Mouse (Mus musculus) monocyte, adult 5-6 weeks (primary cell): Measurements from ENCODE around the gene Fth1. TPM values are rescaled to one million over a fixed set of nuclear protein-coding genes. Genes with fewer than 3 reads are reported as not detected.

Experiments
- ATAC-seq: fragments of 153-309, 156-312 bp; replicated peaks from 2 replicates; pipeline ENCODE4 v1.8.0; 2017; ENCODE audit warnings: mild to moderate bottlenecking; ENCODE audit not compliant: low TSS enrichment, insufficient number of reproducible peaks, severe bottlenecking, poor library complexity, low FRiP score
- total RNA-seq: library from RNA; stranded (forward); fragments of 200-1000, 200-491, 200-594 nt; gene quantifications from 3 replicates; pipeline ENCODE4 v1.2.3, GENCODE M21; 2017

Fth1 gene
- total RNA-seq, 1 experiment from 2014 or later: 682 TPM

DNA sequence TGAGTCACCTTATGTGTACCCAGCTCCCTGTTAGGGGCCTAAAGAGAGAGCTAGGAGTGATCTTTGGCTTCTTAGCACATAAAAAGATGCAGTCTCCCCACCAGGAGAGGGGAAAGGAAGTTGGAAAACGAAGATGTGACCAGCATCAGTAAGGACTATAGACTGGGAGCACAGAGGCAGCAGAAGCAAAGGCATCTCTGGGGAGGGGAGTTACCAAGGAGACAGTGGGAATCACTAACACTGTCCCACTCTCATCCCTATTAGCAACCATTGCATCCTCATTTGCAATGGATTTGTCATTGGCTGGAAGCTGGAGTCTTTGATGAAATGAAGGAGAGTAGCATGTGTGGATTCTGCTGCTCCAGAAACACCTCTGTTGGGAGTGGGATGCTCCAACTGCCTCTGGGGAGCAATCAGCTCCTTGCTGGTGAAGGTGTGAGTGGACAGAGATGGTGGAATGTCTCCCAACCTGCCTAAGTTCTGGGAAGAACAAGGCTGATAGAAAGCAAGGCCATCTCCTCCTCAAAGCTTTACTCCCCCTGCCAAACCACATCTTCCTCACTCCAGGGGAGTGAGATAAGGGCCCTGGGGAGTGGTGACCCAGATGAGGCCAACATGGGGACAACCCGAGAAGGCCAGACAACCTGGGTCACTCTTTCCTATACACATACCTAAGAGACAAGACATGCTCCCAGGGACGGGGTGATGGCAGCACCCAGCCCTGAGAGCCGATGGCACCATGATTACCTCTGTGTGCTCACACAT, 23.6 kb upstream of the Fth1 start:
- ATAC-seq: no peak

DNA sequence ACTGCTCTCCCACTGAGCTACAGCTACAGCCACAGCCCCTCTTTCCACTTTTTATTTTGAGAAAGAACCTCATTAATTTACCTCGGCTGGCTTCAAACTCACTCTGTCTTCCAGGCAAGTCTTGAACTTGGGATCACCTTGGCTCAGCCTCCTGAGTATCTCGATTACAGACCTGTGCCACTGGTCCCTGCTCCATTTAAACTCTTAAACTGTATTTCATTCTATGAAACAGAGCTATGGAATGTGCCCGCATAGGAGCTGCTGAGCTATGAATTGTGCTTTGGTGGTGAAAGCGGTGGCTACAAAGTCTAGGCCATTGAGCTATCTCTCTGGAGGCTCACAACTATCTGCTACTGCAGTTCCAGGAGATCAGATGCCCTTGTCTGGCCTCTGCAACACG, 22.4 kb upstream of the Fth1 start:
- ATAC-seq: no peak

DNA sequence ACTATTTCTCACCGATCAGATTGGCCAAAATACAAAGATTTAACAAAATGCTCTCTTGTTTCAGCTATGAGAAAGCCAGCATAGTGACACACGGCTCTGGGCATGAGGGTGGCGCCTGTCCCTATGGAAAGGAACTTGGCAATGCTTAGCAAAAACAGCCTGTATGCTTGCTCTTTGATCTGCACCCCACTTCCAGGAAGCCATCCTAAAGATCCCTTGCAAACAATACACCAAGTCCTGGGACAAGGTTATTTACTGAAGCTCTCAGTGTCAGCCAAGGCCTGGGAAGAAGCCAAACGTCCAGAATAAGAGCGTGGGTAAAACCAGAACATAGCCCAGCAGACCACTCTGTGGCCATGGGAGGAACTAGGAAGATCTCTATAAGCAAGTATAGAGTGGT, 19.6 kb upstream of the Fth1 start:
- ATAC-seq: no peak

DNA sequence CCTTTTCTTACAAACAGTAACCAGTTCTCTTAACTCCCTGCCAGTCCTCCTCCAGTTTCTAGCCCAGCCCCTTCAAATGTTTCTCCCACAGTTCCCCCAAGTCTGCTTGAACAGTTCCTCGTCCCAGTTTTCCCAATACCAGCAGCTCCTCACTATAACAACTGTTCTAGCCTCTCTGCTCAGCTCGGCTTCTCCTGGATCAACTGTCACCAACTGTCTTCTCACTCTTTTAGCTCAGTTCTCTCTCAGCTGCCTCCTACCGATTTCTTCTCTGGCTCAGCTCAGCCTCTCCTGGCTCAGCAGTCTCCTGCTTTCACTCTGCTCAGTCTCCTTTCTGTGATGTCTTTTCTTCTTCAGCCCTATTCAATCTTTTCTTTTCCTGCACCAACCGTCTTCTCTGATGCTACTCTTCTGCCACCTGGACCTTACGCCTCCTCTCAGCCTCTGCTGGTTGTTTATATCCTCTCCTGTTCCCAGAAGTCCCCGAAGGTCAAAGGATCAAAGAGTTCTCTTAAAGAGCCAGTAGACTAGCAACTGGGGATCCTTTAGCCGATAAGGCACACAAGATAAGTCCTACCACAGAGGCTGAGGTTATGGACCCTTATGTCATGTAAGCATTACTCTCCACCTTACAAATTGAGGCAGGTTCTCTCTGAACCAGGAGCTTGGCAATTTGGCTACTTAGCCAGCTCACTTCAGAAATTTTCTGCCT, 16.0 kb upstream of the Fth1 start:
- ATAC-seq: no peak

DNA sequence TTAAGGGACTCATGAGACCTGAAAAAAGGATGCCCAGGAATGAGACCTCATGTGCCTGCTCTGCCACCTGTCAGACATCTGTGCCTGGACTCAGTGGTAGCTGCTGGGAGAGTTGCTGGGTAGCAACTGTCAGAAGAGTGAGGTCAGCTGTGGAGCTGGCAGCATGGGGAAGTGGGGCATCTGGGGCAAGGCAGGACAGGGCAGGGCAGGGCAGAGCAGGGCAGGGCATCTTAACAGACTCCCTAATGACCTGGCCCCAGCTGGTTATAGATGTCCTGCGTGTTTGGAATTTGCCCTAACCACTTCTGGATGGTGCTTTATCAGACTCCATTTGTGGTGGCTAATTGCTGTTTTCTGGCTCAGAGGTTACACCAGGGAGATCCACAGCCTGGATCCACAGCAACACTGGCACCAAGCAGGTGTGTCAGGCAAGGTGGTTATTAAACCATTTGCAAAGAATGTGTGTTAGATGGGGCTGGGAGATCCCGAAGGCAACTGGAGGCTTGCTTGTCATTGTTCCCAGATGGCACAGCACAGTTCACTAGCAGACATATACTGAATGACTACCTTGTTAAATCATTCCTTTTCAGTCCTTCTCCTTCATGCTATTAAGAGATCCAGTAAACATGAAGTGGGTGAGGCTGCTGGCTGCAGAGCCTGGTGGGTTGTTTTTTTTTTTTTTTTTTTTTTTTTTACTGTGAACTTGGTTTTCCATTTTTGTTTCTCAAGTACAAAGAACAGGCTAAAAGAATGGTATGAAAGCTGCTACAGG, 14.1 kb upstream of the Fth1 start:
- ATAC-seq: peak; percentile 68

DNA sequence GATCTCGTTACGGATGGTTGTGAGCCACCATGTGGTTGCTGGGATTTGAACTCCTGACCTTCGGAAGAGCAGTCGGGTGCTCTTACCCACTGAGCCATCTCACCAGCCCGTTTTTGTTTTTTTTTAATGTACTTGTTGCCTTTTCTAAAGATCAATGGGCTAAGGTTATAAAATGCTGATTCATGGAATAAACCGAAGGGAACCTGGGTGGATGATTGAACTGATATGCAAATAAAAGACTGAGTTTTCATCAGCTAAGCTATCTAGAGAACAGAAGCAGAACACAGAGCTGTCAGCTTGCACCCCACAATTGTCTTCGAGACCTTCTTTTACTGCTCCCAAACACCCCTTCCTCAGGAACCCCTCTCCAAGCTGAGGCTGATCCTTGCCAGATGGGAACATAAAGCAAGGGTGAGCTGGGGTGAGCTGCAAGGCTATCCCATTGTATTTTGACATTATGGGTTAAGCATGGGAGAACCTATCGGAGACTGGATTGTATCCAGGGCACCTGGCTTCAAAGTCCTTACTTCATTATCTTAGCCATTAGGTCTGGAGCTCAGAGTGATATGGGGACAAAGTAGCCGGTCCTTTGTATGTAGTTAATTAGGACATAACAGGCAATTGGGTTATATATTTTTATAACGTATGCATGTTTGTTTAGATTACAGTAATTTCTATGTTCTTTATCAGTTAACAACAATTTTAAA, 12.2 kb upstream of the Fth1 start:
- ATAC-seq: no peak

DNA sequence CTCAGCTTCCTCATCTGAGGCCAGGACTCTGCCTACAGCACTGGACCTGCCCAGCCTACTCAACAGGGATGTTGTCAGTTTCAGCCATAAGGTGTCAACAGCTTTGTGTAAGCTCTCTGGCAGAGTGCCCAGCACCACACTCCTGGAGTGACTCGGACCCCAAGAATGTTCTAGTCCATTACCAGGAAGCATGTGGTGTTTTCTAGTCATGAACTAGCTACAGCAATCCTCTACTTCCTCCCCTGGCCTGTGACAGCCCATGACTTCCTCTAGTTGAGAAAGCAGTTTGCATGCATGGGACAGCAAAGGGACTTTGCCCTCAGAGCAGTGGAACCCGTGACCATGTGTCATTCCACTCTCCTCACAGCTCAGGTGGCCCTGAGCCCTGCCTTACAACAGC, 5.5 kb upstream of the Fth1 start:
- peak; percentile 86 for ATAC-seq

DNA sequence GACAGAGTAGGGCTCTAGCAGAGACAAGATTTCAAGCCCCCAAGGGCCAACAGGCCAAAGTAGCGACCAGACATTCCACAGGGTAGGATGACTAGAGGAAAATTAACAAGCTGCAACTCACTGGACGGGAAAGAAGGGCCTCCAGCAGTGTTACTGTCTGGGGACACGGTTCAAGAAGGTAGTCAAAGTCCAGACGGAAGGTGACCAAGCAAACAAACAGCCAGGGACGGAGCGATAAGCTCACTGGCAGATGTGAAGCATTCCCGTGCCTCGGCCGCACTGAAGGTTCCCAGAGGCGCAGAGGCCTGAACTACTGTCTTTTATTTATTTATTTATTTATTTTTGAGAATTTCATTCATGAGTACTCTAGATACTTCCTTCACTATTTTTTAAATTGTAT, 3.3 kb upstream of the Fth1 start:
- ATAC-seq: no peak

DNA sequence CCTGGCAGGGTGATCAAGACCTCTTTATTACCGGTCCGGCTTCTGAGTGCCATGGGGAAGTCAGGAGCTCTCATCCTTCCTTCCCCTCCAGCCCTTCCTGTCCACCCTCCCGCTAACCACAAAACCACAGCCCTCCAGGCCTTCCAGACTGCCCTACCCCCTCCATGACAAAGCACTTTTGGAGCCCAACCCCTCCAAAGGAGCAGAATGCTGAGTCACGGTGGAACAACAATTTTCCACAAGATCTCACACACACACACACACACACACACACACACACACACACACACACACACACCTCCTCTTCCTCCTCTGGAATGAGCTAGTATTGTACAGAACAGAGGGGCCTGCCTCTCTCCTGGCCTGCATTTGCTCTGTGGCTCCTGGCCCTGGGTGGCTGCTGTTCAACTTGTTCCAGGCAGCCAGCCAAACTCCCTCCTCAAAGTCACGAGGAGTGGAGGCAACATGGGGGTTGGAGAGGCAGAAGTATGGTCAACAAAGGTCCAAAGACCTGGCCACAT, 1.9 kb upstream of the Fth1 start:
- 0 out of 2 replicates have a peak, but pooled peaks have one; percentile 28 for ATAC-seq

DNA sequence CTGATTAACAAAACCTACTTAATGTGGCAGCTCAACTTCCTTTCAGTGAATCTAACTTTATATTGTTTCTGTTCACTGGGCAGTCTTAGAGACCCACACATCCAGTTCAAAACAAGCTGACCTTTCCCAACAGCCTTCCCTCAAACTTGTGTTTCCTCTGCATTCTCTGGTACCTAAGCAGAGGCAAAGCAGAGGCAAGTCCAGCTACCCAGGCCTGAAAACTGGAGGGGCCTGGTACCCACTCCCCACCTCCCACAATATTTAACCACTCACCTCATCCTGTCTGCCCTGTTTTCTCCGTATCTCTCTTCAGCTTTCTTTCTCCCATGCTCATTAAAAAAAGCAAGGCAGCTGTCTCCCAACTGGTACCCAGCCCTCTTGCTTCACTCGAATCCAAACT, 1.2 kb upstream of the Fth1 start:
- no peak for ATAC-seq

DNA sequence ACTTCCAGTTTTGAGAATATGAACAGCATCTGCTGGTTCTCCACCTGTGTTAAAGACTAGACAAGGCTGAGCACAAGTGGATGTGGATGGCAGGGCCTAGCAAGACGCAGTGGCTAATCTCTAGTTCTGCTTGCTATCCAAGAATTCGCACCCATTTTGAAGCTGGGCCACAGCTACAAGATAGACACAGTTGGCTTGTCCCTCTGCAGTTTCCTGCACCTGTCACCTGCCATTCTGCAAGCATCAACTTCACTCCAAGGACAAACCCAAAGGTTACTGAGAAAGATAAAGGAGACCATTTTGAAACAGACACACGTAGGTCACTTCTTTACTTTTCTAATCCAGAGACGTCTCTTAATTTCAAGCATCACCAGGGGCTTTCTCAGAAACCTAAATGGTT, 1.2 kb downstream of the Fth1 start:
- ATAC-seq: no peak

DNA sequence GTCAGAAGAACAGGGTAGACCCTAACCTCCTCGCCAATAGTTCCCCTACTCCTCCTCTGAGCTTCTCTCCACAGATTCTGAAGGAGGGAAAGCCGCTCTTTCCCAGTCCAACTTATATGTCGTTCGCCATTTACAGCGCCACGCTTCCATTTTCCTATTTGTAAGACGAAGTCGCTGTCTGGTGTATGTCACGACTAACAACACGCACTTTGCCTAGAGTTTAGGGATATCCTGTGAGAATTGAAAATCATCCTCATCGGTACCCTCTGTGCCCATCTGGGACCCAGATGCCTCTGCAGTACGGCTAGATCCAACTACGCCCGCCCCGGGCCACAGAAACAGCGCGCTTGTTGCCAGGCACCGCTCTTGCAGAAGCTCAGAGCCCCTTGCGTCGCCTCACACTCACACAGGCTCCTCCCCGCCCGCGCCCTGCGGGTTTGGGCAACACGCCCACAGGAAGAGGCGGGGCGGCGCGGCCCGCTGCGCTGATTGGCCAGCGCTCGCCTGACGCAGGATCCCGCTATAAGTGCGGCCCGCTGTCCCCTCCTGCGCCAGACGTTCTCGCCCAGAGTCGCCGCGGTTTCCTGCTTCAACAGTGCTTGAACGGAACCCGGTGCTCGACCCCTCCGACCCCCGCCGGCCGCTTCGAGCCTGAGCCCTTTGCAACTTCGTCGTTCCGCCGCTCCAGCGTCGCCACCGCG, 1.9 kb downstream of the Fth1 start:
- ATAC-seq: peak; percentile 82

DNA sequence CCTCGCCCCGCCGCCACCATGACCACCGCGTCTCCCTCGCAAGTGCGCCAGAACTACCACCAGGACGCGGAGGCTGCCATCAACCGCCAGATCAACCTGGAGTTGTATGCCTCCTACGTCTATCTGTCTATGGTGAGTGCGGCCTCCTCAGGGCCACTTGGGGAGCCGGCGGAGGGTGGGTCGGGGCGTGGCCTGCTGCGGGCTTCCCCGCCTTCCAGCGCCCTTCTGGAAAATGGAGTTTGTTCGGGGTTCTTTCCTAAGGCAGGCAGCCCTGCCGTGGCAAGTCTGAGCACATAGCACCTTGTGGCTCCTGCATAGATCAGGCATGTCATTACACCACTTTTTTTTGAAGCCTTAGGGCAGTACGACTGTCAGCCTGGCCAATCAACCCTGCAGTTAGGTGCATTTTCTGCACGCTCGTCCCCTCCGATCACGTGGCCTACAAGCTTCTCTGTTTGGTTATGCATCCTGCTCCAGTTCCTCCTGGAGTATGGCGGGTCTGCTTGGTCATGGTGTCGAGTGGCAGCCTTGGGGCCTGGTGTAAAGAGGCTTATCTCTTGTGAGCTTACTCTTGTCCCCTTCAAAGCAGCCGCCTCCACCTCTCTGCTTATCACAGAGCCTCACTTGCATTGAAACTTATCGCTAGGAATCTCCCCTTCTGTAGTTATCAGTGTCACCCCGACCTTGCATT, 2.6 kb downstream of the Fth1 start:
- peak; percentile 57 for ATAC-seq

DNA sequence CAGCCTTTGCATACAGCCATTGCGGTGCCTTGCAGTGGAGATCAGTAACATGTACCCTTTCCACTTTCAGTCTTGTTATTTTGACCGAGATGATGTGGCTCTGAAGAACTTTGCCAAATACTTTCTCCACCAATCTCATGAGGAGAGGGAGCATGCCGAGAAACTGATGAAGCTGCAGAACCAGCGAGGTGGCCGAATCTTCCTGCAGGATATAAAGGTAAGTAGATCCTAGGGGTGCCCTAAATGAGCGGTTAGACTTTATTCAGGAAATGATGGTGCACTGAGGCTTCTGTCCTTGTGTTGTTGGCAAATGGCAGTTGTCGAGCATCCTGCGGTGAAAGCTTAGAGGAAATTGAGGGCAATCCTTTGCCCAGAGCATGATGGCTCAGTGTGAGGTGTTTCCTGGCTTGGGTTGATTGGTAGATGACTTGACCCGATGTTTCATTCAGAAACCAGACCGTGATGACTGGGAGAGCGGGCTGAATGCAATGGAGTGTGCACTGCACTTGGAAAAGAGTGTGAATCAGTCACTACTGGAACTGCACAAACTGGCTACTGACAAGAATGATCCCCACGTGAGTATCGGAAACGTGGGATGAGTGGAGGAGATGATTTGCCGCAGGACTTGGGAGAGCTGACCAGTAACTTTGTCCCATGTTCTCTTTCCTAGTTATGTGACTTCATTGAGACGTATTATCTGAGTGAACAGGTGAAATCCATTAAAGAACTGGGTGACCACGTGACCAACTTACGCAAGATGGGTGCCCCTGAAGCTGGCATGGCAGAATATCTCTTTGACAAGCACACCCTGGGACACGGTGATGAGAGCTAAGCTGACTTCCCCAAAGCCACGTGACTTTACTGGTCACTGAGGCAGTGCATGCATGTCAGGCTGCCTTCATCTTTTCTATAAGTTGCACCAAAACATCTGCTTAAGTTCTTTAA, 4.0 kb downstream of the Fth1 start:
- no peak for ATAC-seq

DNA sequence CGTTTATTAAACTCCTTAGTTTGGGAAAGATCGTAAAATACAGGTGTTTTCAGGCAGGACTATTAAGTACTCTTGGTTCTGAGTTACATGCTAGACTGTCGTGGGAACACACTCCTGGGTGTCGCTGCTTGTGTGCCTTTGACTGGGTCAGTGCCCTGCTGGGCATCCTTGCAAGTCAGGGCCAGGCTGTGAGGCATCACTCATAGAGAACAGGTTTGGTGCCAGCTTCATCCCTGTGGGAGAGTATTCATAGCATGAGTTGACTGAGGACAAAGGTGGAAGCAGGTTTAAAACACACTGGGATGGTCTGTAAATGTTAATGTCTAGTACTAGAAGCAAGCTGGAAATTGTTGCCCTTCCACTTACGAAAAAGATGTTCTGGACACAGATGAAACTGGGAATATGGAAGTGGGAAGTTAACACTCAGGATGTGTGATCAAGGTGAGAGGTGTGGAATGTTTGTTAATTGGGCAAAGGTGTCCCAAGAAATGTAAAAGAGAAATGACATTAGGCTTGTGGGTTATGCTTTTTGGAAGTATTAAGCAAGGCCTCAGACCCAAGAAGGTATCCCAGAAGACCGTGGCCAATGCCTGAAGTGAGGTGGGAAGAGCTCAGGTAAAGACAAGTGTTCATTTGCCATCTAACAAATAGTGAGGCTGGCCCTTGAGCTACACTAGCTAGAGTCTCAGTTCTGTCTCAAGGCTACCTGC, 4.9 kb downstream of the Fth1 start:
- no peak for ATAC-seq

DNA sequence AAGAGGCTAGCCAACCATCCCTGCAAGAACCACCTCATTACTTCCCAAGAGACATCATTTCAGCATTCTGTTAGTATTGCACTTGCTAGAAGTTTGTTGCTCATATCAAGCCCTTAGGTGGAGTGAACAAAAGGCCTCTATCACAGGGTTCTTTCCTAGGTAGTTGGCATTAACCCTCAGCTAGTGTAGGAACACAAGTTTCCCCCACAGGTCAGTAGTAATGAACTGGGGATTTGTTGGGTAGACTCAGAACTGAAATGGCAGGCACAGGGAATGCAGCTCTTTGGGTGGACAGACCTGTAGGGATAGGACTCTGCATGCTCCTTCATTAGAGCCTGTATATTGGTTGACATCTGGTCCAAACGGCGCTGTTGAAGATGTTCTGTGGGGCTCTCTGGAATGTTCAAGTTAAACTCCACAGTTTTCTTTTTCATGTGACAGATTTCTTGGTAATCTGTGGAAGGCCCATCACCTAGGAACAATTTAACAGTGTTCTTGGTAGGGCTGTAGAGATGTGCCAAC, 5.6 kb downstream of the Fth1 start:
- no peak for ATAC-seq
